Mouse (Mus musculus) mature B cell (primary cell): ENCODE data around the gene 4930447C04Rik.

ENCODE experiments used
- in situ Hi-C: fragments of 300-500 bp; cut with MboI; formaldehyde crosslinking; loops from 2 replicates; pipeline ENCODE4 v1.14.3; 2019

4930447C04Rik gene

DNA sequence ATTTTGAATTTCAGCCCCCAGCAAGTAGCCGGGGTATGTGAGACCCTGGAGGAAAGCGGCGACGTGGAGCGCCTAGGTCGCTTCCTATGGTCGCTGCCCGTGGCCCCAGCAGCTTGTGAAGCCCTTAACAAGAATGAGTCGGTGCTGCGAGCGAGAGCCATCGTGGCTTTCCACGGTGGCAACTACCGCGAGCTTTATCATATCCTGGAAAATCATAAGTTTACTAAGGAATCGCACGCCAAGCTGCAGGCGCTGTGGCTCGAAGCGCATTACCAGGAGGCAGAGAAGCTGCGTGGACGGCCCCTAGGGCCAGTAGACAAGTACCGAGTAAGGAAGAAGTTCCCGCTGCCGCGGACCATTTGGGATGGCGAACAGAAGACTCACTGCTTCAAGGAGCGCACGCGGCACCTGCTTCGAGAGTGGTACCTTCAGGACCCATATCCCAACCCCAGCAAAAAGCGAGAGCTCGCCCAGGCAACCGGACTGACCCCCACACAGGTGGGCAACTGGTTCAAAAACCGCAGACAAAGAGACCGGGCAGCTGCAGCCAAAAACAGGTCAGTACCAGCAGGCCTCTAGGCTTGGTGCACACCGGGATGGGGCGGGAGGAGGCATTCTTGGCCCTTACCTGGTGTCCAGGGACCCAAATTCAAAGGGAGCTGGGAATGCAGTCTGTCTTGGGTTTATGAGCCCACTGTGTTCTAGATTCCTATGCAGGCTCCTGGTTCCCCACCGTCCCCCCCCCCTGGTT is at the start of gene 4930447C04Rik:
Gene 4930447C04Rik, minus strand, starts transcription at position 704 of the 751 bp plus-strand sequence.
- in situ Hi-C loops = no loop called here

DNA sequence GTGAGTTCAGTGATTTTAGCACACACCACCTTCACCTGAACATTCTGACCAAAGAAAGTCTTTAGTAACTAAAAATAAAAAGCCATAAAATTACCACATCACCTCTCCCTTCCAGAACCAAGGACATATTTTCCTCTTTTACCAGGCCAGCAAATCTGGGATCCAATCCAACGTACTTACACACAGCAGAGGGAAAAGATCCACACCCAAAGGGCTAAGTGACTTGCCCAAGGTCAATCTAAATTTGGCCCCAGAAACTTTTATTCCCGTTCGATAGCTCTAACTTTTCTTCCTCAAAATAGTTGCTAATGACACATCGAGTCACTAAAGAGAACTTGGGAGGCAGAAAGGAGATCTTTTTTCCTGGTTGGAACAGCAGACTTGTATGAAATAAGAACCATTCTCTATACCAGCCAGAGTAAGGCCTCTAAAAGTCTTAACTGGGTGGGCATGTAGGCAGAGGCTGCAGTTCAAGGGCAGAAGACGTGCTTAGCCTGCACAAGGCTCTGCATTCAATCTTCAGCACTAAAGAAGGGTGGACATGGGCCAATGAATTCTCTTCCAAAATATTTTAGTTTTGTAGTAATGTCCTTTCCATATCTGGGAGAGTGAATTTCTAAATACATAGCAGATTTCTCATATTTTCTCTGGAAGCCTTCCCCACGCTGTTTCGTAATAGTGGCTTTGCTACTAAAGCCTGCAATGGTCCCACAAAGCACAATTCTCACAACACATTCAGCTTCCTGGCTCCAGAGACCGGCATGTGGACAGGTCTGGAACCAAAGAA is 42.7 kb upstream of the 4930447C04Rik start:
- in situ Hi-C loops = no loop called here

DNA sequence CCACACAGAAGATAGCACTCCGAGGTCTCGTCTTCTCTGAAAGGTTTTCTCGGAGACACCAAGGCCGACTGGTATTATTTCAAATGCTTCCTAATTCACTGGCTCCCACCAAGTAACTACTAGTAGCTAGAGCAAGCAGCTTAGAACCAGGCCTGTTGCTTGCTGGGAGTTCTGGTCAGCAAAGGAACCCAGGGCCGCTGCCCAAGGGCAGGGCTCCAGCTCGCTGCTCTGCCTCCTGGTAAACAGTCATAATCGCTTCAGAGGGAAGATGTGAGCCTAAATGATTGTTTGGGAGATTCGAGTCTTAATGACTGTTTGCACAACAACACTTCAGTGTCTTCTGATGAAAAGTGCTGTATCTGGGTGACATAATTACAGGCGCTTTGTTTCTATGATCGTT is 42.0 kb upstream of the 4930447C04Rik start:
- in situ Hi-C loops = no loop called here

DNA sequence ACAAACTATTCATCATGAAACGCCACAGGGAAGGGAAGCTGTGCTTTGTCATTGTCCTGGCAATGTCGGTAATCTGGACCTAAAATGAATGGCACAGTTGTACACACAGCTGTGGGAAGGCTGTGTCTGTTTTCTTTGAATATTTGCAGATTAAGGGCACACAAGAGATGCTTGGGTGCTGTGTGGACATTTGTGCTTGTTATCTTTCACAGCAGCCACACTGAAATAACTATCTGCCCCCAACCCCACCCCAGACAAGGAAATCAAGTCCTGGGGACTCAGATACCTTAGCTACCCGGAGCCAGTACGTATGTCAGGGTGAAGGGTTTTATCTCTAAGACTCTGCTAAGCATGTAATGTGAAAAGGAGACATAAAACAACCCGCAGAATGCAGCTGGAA is 38.7 kb upstream of the 4930447C04Rik start:
- in situ Hi-C loops = loop anchor here (10.0 kb wide), 1 partner anchor 134 kb away; no protein-coding TSS in a partner anchor

GRCm38 (mm10) chr12:72977851-72978250 is 37.3 kb upstream of the 4930447C04Rik start:
- in situ Hi-C loops = loop anchor here (10.0 kb wide), 1 partner anchor 133 kb away; no protein-coding TSS in a partner anchor

GRCm38 (mm10) chr12:72976718-72977117 is 36.1 kb upstream of the 4930447C04Rik start:
- in situ Hi-C loops = loop anchor here (10.0 kb wide), 1 partner anchor 132 kb away; no protein-coding TSS in a partner anchor

DNA sequence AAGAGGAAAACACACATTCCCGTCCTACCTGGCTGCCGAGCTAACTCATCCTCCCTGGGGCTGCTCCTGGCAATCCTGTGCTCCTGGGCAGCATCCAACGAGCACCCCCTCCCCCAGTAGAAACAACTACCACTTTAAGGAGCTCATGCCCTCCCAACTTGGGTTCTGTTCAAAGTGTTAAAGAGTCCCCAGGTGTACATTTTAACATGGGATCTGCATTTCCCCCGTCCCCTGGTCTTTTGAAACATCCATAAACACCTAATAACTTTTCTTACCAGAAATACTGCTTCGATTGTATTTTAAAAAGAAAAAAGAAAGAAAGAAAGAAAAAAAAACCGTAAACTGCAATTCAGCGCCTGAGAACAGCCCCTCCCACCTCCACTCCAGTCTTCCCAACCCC is 35.6 kb upstream of the 4930447C04Rik start:
- in situ Hi-C loops = loop anchor here (10.0 kb wide), 1 partner anchor 131 kb away; no protein-coding TSS in a partner anchor

GRCm38 (mm10) chr12:72973161-72973560 is 32.6 kb upstream of the 4930447C04Rik start:
- in situ Hi-C loops = loop anchor here (10.0 kb wide), 1 partner anchor 128 kb away; no protein-coding TSS in a partner anchor

DNA sequence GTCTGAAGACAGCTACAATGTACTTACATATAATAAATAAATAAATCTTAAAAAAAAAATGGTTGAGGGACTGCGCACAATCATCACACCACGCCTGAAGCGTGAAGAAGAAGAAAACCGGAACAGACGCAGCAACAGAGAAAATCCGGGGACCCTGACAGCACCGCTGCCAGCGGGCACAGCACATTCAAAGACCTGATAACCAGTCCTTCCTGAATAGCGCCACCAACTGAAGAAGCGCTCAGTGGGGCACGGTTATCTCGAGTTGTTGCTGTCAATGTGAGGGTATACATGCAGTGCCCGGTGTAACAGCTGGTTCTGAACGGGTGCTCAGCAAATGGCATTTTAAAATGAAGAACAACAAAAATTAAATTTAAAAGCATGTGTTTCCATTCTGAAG is 30.0 kb upstream of the 4930447C04Rik start:
- in situ Hi-C loops = loop anchor here (10.0 kb wide), 1 partner anchor 126 kb away; no protein-coding TSS in a partner anchor

DNA sequence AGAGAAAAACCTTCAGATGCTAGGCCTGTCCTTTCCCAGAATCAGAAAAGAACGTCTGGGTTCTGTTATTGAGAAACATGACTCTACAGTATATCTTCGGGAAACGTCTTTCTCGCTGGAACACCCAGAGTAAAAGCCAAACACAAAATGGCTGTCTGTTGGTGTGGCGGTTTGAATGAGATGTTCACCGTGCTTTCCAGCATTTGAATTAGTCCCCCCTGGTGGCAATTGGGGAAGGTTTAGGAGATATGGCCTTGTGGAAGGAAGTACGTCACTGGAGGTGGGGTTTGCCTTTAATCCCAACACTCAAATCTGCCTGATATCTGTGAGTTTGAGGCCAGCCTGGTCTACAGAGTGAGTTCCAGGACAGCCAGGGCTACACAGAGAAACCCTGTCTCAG is 27.0 kb upstream of the 4930447C04Rik start:
- in situ Hi-C loops = no loop called here

DNA sequence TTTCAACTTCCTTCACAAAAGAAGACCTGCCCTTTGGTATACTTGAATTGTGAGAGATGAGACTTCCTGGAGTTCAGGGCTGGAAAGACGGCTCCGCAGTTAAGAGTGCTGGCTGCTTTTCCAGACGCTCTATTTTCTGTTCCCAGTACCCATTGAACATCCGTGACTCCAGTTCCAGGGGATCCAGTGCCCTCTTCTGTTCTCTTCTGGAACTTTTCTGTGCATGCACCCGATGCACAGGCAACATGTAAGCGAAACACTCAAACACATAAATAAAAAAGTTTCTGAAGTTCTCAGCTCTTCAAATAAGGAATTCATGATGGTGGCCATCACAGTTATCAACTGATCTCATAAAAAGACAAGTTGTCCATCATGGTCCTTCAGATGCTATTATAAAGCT is 22.2 kb upstream of the 4930447C04Rik start:
- in situ Hi-C loops = no loop called here

DNA sequence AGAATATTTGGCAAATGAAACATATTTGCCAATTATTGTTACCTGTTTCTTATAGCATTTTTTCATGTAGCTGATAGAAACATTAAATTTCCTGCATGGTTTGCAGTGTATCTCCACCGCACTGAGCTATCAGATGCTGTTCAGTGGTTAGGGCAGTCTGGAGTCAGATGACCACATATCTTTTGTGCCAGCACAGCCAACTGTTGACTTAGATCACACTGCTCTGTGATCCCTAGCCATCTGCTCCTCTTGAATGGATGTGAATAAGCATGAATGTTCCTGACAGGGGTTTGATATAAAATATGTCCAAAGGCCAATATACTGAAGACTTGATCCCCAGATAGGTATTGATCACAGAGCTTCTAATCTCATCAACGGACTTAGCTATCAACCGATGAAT is 17.9 kb upstream of the 4930447C04Rik start:
- in situ Hi-C loops = no loop called here

DNA sequence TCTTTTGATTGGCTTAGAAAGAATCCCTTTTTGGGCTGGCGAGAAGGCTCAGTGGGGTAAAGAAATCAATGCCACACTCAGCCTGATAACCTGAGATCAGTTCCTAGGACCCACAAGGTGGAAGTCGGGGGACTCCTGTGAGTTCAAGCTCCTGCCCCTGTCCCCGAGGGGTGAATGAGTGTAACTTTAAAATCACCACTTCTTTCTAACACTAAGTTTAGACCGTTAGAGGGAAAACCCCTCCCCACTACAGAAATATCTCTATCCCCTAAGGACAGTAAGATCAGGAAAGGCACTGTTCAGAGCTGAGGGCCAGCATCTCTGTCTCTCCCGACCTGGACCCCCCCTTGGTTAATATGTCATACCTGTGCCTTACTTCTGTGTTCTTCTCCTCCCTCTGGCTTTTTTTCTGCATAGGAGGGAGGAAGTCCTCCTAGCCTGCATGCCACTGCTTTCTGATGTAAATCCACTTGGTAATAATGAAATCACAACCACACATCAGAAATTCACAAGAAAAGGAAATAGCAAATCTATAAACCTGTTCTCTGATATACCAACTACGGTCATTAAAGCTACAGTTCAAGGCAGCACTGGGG is 17.4 kb upstream of the 4930447C04Rik start:
- in situ Hi-C loops = no loop called here

DNA sequence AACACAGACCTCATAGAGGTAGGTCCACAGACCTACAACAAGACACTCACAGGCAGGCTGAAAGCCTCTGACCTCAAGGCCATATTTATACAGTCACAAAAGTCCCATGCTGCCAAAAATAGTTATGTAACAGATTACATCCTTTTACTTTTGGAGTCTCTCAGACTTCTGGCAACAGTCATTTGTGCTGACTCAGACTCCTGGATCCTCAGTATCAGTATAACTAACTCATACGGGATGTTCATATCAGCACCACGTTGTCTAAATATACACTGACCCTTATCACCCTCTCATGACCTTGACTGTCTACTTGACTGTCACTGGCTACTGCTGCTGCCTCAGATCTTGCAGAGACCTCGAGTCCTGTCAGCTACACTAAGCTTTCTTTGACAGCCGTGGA is 14.3 kb upstream of the 4930447C04Rik start:
- in situ Hi-C loops = no loop called here

GRCm38 (mm10) chr12:72953858-72954257 is 13.3 kb upstream of the 4930447C04Rik start:
- in situ Hi-C loops = no loop called here

GRCm38 (mm10) chr12:72953089-72953488 is 12.5 kb upstream of the 4930447C04Rik start:
- in situ Hi-C loops = no loop called here

- in situ Hi-C loops = no loop called here
Measured at GRCm38 (mm10) chr12:72947335-72947734, 6.8 kb upstream of the 4930447C04Rik start.

- in situ Hi-C loops = no loop called here
Measured at GRCm38 (mm10) chr12:72946805-72947204, 6.2 kb upstream of the 4930447C04Rik start.

DNA sequence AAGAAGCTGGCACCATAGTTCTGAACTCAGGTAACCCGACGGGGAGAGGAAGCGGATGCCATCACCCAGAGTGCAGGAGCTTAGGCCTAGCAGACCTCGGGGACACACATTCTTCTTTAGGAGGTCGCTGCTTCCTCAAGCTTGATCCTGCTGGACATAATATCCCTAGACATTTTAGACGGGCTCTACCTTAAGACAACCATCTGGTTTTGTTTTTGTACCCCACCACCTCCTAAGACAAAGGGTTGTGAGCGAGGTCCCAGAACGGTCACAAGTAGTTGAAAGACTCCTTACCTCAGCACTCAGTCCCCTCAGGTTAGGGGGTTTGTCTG is 5.5 kb upstream of the 4930447C04Rik start:
- in situ Hi-C loops = no loop called here

- in situ Hi-C loops = no loop called here
Measured at GRCm38 (mm10) chr12:72945301-72946063, 4.9 kb upstream of the 4930447C04Rik start.

DNA sequence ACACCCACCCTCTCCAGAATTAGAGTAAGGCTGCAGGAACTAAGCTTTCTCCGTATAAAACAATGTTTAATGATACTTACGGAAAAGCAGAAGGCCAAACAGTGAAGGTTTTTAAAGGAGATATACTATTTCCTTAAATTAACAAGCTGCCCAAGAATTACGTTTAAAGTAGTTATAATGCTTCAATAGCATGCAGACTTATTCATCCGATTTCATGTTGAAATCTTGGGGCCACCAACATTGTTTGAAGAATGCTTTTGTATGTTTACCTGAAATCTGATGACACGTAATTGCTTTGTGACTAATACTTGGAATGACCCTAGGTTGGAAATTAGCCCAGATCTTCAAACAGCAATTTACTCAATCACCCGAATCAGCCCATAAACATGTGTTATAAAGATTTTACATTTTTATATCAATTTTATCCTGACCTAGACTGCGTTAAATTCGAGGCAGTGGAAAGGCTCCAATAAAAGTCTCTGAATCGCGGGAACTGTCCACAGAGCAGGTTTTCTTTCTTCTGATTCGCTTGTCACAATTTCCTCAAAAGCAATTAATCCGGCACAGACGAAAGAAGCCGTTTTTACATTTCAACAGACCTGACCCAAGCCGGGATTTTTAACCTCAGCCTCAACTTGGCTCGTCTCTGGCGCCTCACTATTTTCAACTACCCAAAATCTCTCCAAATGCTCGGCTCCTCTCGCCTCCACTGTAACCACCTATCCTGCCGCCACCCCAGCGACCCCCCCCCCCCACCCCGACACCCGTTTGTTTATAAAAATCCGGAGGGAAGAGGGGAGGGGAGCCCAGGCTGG is 4.0 kb upstream of the 4930447C04Rik start:
- in situ Hi-C loops = no loop called here
